Mouse (Mus musculus) liver, postnatal 0 days (tissue): ENCODE measurements at regions not wholly inside any gene's neighbourhood (a gene's known extent, or its start where the extent isn't known, plus 50 kb on each side); places are given as distances from the start of the nearest gene placed in this dataset.

ENCODE experiments used
- CTCF ChIP-seq: sonication (generic); IDR thresholded peaks from 2 replicates; pipeline ENCODE4 v1.5.1; 2016; ENCODE audit warnings: antibody characterized with exemption, low read depth
- EP300 ChIP-seq: IDR thresholded peaks from 2 replicates; pipeline ENCODE4 v1.6.1; 2016; ENCODE audit warnings: antibody characterized with exemption, low read depth, mild to moderate bottlenecking

- no peak for TF ChIP-seq CTCF
- TF ChIP-seq EP300 = no peak
Observed at GRCm38 (mm10) chr5:133020821-133021220, 477.7 kb upstream of the Auts2 start.
